Mouse (Mus musculus): ENCODE results near the gene Ube2h. TPM values are rescaled to one million over a fixed set of nuclear protein-coding genes. Genes with fewer than 3 reads are reported as not detected.
A peak's percentile ranks its signal among the peaks of the same experiment; 100 is the strongest.

The Ube2h gene
- polyA plus RNA-seq, 1 experiment = 33.5 TPM

DNA sequence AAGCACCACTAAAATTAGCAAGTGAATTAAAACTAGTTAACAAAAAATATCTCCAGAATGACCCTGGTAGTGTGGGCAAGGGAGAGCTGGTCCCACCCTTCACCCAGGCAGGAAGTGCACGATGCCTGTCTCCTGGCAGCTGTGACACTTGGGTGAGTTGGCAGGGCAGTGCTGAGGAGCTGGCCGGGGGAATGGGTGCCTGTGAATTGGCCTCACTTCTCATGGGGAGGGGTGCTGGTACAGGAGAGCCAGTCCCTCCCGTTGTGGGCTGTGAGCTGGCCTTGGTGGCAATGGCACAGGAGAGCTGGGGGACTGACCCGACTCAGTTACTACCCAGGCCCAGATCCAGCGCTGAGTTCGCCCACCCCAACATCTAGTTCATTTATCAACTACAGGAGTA is 16.4 kb downstream of the Ube2h start:
- H3K36me3 ChIP-seq (ENCODE audit: control insufficient read depth, insufficient read depth) = peaks cover 31% of the 10 kb centered on the region
- H3K79me2 ChIP-seq (ENCODE audit: control insufficient read depth, insufficient read depth) = peaks cover 80% of the 10 kb centered on the region
- H3K4me2 ChIP-seq (ENCODE audit: low read depth) = no peak overlapping the region
- TF ChIP-seq MYOG (IDR thresholded peaks at IDR 0.05; ENCODE audit: control insufficient read depth in 1 of 3, insufficient read depth in 1 of 3, insufficient read length in 2 of 3, low read depth in 2 of 3) (peak in 1 of 3 experiments; percentile 43), POLR2AphosphoS2 (IDR thresholded peaks at IDR 0.05; ENCODE audit: insufficient read length, low read depth) (no peak), USF1 (IDR thresholded peaks at IDR 0.05; ENCODE audit: low read depth) (no peak), MYOD1 (IDR thresholded peaks at IDR 0.05; ENCODE audit: control insufficient read depth in 1 of 3, insufficient read length in 2 of 3, low read depth in 2 of 3) (peak in 1 of 3 experiments; percentile 28), TCF12 (IDR thresholded peaks at IDR 0.05; ENCODE audit: insufficient read depth, poor library complexity, severe bottlenecking) (no peak), REST (IDR thresholded peaks at IDR 0.05; ENCODE audit: insufficient read depth, insufficient read length) (no peak), TCF3 (IDR thresholded peaks at IDR 0.05; ENCODE audit: insufficient read length, low read depth) (no peak), MAX (IDR thresholded peaks at IDR 0.05; ENCODE audit: low read depth) (no peak), POLR2A (IDR thresholded peaks at IDR 0.05; ENCODE audit: insufficient read length, low read depth) (no peak), E2F4 (IDR thresholded peaks at IDR 0.05; ENCODE audit: insufficient read depth) (no peak), SRF (IDR thresholded peaks at IDR 0.05; ENCODE audit: control insufficient read depth, insufficient read length, low read depth) (no peak), CEBPB (IDR thresholded peaks at IDR 0.05; ENCODE audit: insufficient read depth, poor library complexity, severe bottlenecking) (no peak)
- H3ac ChIP-seq (ENCODE audit: control insufficient read depth, insufficient read length) = no peak overlapping the region
- H3K4me3 ChIP-seq = no peak overlapping the region
- H3K27me3 ChIP-seq (ENCODE audit: control insufficient read depth, insufficient read depth, insufficient read length) = no peaks in the 10 kb centered on the region

DNA sequence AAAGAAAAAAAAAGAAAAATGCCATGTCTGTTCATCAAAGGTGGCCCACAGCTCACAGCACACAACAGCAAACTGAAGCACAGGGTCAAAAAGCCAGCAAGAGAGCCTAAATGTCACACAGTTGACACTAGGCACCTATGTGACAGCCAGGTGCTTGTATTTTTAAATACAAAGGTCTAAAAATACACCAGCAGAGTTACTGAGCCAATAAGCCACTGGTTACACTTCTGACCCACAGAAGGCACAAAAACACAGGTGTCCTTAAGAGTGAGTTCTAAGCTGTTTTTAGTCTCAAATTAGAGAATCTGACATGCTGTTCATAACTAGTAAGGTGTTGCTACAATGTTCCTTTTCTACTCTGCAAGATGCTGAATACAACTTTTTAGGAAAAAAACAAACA is 17.7 kb downstream of the Ube2h start:
- no peak overlapping the region for H3K4me3 ChIP-seq
- no peak overlapping the region for H3K4me2 ChIP-seq (ENCODE audit: low read depth)
- no peak overlapping the region for H3ac ChIP-seq (ENCODE audit: control insufficient read depth, insufficient read length)
- peaks cover 76% of the 10 kb centered on the region for H3K79me2 ChIP-seq (ENCODE audit: control insufficient read depth, insufficient read depth)
- TF ChIP-seq MAX (IDR thresholded peaks at IDR 0.05; ENCODE audit: low read depth) (no peak), POLR2A (IDR thresholded peaks at IDR 0.05; ENCODE audit: insufficient read length, low read depth) (no peak), TCF12 (IDR thresholded peaks at IDR 0.05; ENCODE audit: insufficient read depth, poor library complexity, severe bottlenecking) (no peak), E2F4 (IDR thresholded peaks at IDR 0.05; ENCODE audit: insufficient read depth) (no peak), REST (IDR thresholded peaks at IDR 0.05; ENCODE audit: insufficient read depth, insufficient read length) (no peak), TCF3 (IDR thresholded peaks at IDR 0.05; ENCODE audit: insufficient read length, low read depth) (no peak), MYOD1 (IDR thresholded peaks at IDR 0.05; ENCODE audit: control insufficient read depth in 1 of 3, insufficient read length in 2 of 3, low read depth in 2 of 3) (no peak)
- H3K36me3 ChIP-seq (ENCODE audit: control insufficient read depth, insufficient read depth) = peaks cover 27% of the 10 kb centered on the region
- no peaks in the 10 kb centered on the region for H3K27me3 ChIP-seq (ENCODE audit: control insufficient read depth, insufficient read depth, insufficient read length)

DNA sequence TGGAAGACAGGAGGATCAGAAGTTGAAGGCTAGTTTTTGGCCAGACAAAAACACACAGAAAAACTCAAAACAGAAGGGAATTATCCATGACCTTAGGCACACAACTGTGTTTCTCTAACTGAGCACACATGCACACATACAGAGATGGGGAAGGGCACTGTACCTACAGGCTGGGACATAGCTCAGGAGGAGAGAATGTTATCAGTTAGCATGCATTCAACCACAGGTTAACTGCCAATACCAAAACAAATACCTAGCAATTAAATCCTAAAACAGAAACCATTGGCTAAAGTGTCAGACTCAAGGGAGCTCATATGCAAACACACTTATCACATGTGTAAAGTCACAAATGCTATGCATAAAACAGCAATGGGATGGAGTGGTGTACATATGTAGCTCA is 20.2 kb downstream of the Ube2h start:
- TF ChIP-seq E2F4 (IDR thresholded peaks at IDR 0.05; ENCODE audit: insufficient read depth) = no peak
- TF ChIP-seq SRF (IDR thresholded peaks at IDR 0.05; ENCODE audit: control insufficient read depth, insufficient read length, low read depth) = no peak
- TF ChIP-seq USF1 (IDR thresholded peaks at IDR 0.05; ENCODE audit: low read depth) = no peak
- no peak for TF ChIP-seq POLR2AphosphoS2 (IDR thresholded peaks at IDR 0.05; ENCODE audit: insufficient read length, low read depth)
- no peak for TF ChIP-seq MYOG (IDR thresholded peaks at IDR 0.05; ENCODE audit: control insufficient read depth in 1 of 3, insufficient read depth in 1 of 3, insufficient read length in 2 of 3, low read depth in 2 of 3)
- no peak for TF ChIP-seq REST (IDR thresholded peaks at IDR 0.05; ENCODE audit: insufficient read depth, insufficient read length)
- no peak for TF ChIP-seq TCF3 (IDR thresholded peaks at IDR 0.05; ENCODE audit: insufficient read length, low read depth)
- no peak for TF ChIP-seq TCF12 (IDR thresholded peaks at IDR 0.05; ENCODE audit: insufficient read depth, poor library complexity, severe bottlenecking)
- no peak for TF ChIP-seq MYOD1 (IDR thresholded peaks at IDR 0.05; ENCODE audit: control insufficient read depth in 1 of 3, insufficient read length in 2 of 3, low read depth in 2 of 3)
- no peak for TF ChIP-seq POLR2A (IDR thresholded peaks at IDR 0.05; ENCODE audit: insufficient read length, low read depth)
- TF ChIP-seq MAX (IDR thresholded peaks at IDR 0.05; ENCODE audit: low read depth) = no peak
- no peak for TF ChIP-seq CEBPB (IDR thresholded peaks at IDR 0.05; ENCODE audit: insufficient read depth, poor library complexity, severe bottlenecking)
- H3K4me2 ChIP-seq (ENCODE audit: low read depth) = no peak overlapping the region
- H3K27me3 ChIP-seq (ENCODE audit: control insufficient read depth, insufficient read depth, insufficient read length) = no peaks in the 10 kb centered on the region
- no peak overlapping the region for H3ac ChIP-seq (ENCODE audit: control insufficient read depth, insufficient read length)
- H3K36me3 ChIP-seq (ENCODE audit: control insufficient read depth, insufficient read depth) = peaks cover 35% of the 10 kb centered on the region
- H3K4me3 ChIP-seq = no peak overlapping the region
- H3K79me2 ChIP-seq (ENCODE audit: control insufficient read depth, insufficient read depth) = peaks cover 67% of the 10 kb centered on the region

DNA sequence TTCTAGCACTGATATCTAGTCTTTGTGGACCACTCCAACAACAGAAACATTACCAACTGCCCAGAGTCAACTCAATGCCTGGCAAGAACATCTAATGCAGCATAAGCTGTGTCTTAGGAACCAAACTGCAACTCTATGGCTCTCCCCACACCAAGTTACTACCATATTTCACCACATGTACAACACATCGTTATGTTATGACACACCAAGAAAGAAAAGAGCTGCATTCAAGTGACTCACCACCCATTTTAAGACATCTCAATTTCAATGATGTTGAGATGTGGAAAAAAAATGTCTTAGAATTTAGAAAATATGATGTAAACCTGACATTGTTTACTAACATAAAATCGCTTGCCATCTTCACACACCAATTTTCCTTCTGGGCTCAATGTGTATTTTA is 22.0 kb downstream of the Ube2h start:
- Histone ChIP-seq H3K4me2 (ENCODE audit: low read depth) (peak overlapping the region; percentile 0), H3K36me3 (ENCODE audit: control insufficient read depth, insufficient read depth) (peaks cover 51% of the 10 kb centered on the region), H3K4me3 (no peak overlapping the region), H3K27me3 (ENCODE audit: control insufficient read depth, insufficient read depth, insufficient read length) (no peaks in the 10 kb centered on the region), H3K79me2 (ENCODE audit: control insufficient read depth, insufficient read depth) (peaks cover 54% of the 10 kb centered on the region), H3ac (ENCODE audit: control insufficient read depth, insufficient read length) (no peak overlapping the region)
- TF ChIP-seq CEBPB (IDR thresholded peaks at IDR 0.05; ENCODE audit: insufficient read depth, poor library complexity, severe bottlenecking) (peak; percentile 40; the same call in 1 of the 2 replicates), USF1 (IDR thresholded peaks at IDR 0.05; ENCODE audit: low read depth) (no peak), POLR2AphosphoS2 (IDR thresholded peaks at IDR 0.05; ENCODE audit: insufficient read length, low read depth) (no peak), E2F4 (IDR thresholded peaks at IDR 0.05; ENCODE audit: insufficient read depth) (no peak)

DNA sequence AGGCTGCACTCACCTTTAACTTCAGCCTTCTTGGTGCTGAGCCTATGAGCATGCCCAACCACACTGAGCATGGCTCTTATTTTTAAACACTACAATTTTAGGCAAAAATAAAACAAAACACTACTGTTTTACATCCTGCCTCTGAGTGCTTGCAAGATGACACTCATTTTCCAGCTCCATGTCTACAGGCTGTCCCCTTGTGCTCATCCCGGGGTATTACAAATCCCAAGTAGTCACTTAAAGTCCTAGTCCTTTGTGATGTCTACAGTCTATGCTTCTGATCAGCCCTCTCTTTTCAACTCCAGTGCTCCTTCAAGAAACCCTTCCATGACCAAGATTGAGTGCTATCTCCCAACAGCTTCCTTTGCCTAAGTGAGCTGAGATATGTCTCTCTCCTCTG is 26.0 kb downstream of the Ube2h start:
- Histone ChIP-seq H3K27me3 (ENCODE audit: control insufficient read depth, insufficient read depth, insufficient read length) (no peaks in the 10 kb centered on the region), H3K4me3 (no peak overlapping the region), H3K79me2 (ENCODE audit: control insufficient read depth, insufficient read depth) (peaks cover 36% of the 10 kb centered on the region), H3K36me3 (ENCODE audit: control insufficient read depth, insufficient read depth) (peaks cover 40% of the 10 kb centered on the region), H3ac (ENCODE audit: control insufficient read depth, insufficient read length) (no peak overlapping the region), H3K4me2 (ENCODE audit: low read depth) (no peak overlapping the region)
- TF ChIP-seq MAX (IDR thresholded peaks at IDR 0.05; ENCODE audit: low read depth) (no peak), SRF (IDR thresholded peaks at IDR 0.05; ENCODE audit: control insufficient read depth, insufficient read length, low read depth) (no peak), TCF3 (IDR thresholded peaks at IDR 0.05; ENCODE audit: insufficient read length, low read depth) (no peak), REST (IDR thresholded peaks at IDR 0.05; ENCODE audit: insufficient read depth, insufficient read length) (no peak), POLR2A (IDR thresholded peaks at IDR 0.05; ENCODE audit: insufficient read length, low read depth) (no peak), E2F4 (IDR thresholded peaks at IDR 0.05; ENCODE audit: insufficient read depth) (no peak), USF1 (IDR thresholded peaks at IDR 0.05; ENCODE audit: low read depth) (no peak), CEBPB (IDR thresholded peaks at IDR 0.05; ENCODE audit: insufficient read depth, poor library complexity, severe bottlenecking) (no peak), MYOG (IDR thresholded peaks at IDR 0.05; ENCODE audit: control insufficient read depth in 1 of 3, insufficient read depth in 1 of 3, insufficient read length in 2 of 3, low read depth in 2 of 3) (no peak), MYOD1 (IDR thresholded peaks at IDR 0.05; ENCODE audit: control insufficient read depth in 1 of 3, insufficient read length in 2 of 3, low read depth in 2 of 3) (no peak), POLR2AphosphoS2 (IDR thresholded peaks at IDR 0.05; ENCODE audit: insufficient read length, low read depth) (no peak), TCF12 (IDR thresholded peaks at IDR 0.05; ENCODE audit: insufficient read depth, poor library complexity, severe bottlenecking) (no peak)
